Mouse (Mus musculus) neural tube, embryonic 11.5 days (tissue): ENCODE measurements around the gene Ktn1. TPM values are rescaled to one million over a fixed set of nuclear protein-coding genes. Genes with fewer than 3 reads are reported as not detected.

Experiments
- ATAC-seq: fragments of 200-750 bp; cut with Nextera tagmentation; 2 replicates; pipeline ENCODE4 v1.8.0; 2017; ENCODE audit warnings: moderate number of reproducible peaks, mild to moderate bottlenecking, moderate TSS enrichment, moderate library complexity; ENCODE audit not compliant: insufficient read depth, low FRiP score, low TSS enrichment
- DNase-seq: peaks from one replicate; pipeline ENCODE4 v3.0.0-alpha.2; 2015; ENCODE audit warnings: low spot score
- H3K27ac ChIP-seq: fragments of 300-500 bp; sonication (generic); 2 replicates; pipeline ENCODE4 v1.5.1; 2014; ENCODE audit warnings: low read depth, mild to moderate bottlenecking, low read length
- H3K27me3 ChIP-seq: fragments of 300-500 bp; sonication (generic); 2 replicates; pipeline ENCODE4 v1.6.1; 2014; ENCODE audit warnings: mild to moderate bottlenecking, low read length, mixed read lengths; ENCODE audit not compliant: control insufficient read depth, insufficient read depth
- H3K36me3 ChIP-seq: fragments of 300-500 bp; sonication (generic); 2 replicates; pipeline ENCODE4 v1.6.1; 2014; ENCODE audit warnings: mild to moderate bottlenecking, low read length, moderate library complexity, mixed read lengths; ENCODE audit not compliant: control insufficient read depth, insufficient read depth
- H3K4me1 ChIP-seq: fragments of 300-500 bp; sonication (generic); 2 replicates; pipeline ENCODE4 v1.6.1; 2014; ENCODE audit warnings: low read length, mixed read lengths; ENCODE audit not compliant: control insufficient read depth, insufficient read depth
- H3K4me2 ChIP-seq: fragments of 300-500 bp; sonication (generic); 2 replicates; pipeline ENCODE4 v1.6.1; 2014; ENCODE audit warnings: low read depth, mild to moderate bottlenecking, moderate library complexity
- H3K4me3 ChIP-seq: fragments of 300-500 bp; sonication (generic); 2 replicates; pipeline ENCODE4 v1.5.1; 2014; ENCODE audit warnings: low read depth, low read length
- H3K9ac ChIP-seq: fragments of 300-500 bp; sonication (generic); 2 replicates; pipeline ENCODE4 v1.6.1; 2014; ENCODE audit warnings: mild to moderate bottlenecking, low read length
- H3K9me3 ChIP-seq: fragments of 300-500 bp; sonication (generic); 2 replicates; pipeline ENCODE4 v1.6.1; 2016; ENCODE audit warnings: low read length; ENCODE audit not compliant: control insufficient read depth
- WGBS: fragments of 180-500 bp; shearing (Covaris S2); extraction: QIAGEN DNeasy Blood & Tissue Kit; methylation state at CpG from one replicate; pipeline ENCODE4 v1.1.7; 2014; 5-methylcytosine and 5-hydroxymethylcytosine counted together
- polyA plus RNA-seq: library from polyadenylated mRNA; unstranded; fragments of >200 nt; fragmentation: Nextera tagmentation; extraction: Ambion mirVana; gene quantifications from 2 replicates; pipeline ENCODE4 v1.2.1, GENCODE M21; 2014

The Ktn1 gene
- polyA plus RNA-seq, 1 experiment from 2014 or later: 79.5 TPM

GRCm38 (mm10) chr14:47740316-47740996 lies 92.2 kb downstream of the Ktn1 start:
- H3K4me2 ChIP-seq: no peak overlapping the region
- DNase-seq (no peak), ATAC-seq (no peak)
- WGBS: 89% methylated on average over 5 of the region's 5 CpGs
- peaks cover 2% of the 10 kb centered on the region; the same call in 1 of the 2 replicates for H3K36me3 ChIP-seq
- H3K27ac ChIP-seq: no peak overlapping the region
- no peaks in the 10 kb centered on the region for H3K4me1 ChIP-seq
- no peaks in the 10 kb centered on the region for H3K27me3 ChIP-seq
- H3K9ac ChIP-seq: no peak overlapping the region
- H3K9me3 ChIP-seq: no peaks in the 10 kb centered on the region
- H3K4me3 ChIP-seq: no peak overlapping the region

- ATAC-seq: no peak
- no peak for DNase-seq
- Histone ChIP-seq H3K4me3 (no peak overlapping the region), H3K27me3 (no peaks in the 10 kb centered on the region), H3K4me1 (no peaks in the 10 kb centered on the region), H3K4me2 (no peak overlapping the region), H3K27ac (no peak overlapping the region), H3K9me3 (no peaks in the 10 kb centered on the region), H3K36me3 (peaks cover 2% of the 10 kb centered on the region; the same call in 1 of the 2 replicates), H3K9ac (no peak overlapping the region)
- WGBS: 91% methylated on average over 2 of the region's 2 CpGs
Measured at GRCm38 (mm10) chr14:47741046-47741445, 92.8 kb downstream of the Ktn1 start.

- H3K9me3 ChIP-seq: no peaks in the 10 kb centered on the region
- no peak overlapping the region for H3K27ac ChIP-seq
- H3K36me3 ChIP-seq: peaks cover 2% of the 10 kb centered on the region; the same call in 1 of the 2 replicates
- H3K9ac ChIP-seq: no peak overlapping the region
- no peaks in the 10 kb centered on the region for H3K27me3 ChIP-seq
- 90% methylated on average over 7 of the region's 7 CpGs for WGBS
- no peak for ATAC-seq
- H3K4me3 ChIP-seq: no peak overlapping the region
- H3K4me1 ChIP-seq: no peaks in the 10 kb centered on the region
- no peak overlapping the region for H3K4me2 ChIP-seq
- peak; percentile 29 for DNase-seq
Measured at GRCm38 (mm10) chr14:47742674-47743073, 94.4 kb downstream of the Ktn1 start.

- no peak for DNase-seq
- no peak overlapping the region for H3K4me2 ChIP-seq
Measured at GRCm38 (mm10) chr14:47745086-47745485, 96.8 kb downstream of the Ktn1 start.

GRCm38 (mm10) chr14:47747536-47747935 lies 99.3 kb downstream of the Ktn1 start:
- no peaks in the 10 kb centered on the region for H3K9me3 ChIP-seq
- no peaks in the 10 kb centered on the region for H3K36me3 ChIP-seq
- ATAC-seq (no peak), DNase-seq (no peak)
- H3K4me2 ChIP-seq: no peak overlapping the region
- no peaks in the 10 kb centered on the region for H3K27me3 ChIP-seq
- no peak overlapping the region for H3K27ac ChIP-seq
- no peaks in the 10 kb centered on the region for H3K4me1 ChIP-seq
- H3K9ac ChIP-seq: no peak overlapping the region
- no peak overlapping the region for H3K4me3 ChIP-seq
- WGBS: 86% methylated on average over 9 of the region's 9 CpGs

More at GRCm38 (mm10) chr14:47745086-47745485, 96.8 kb downstream of the Ktn1 start:
- WGBS: 91% methylated on average over 4 of the region's 4 CpGs
- Histone ChIP-seq H3K9me3 (no peaks in the 10 kb centered on the region), H3K4me1 (no peaks in the 10 kb centered on the region), H3K27me3 (no peaks in the 10 kb centered on the region), H3K4me3 (no peak overlapping the region), H3K9ac (no peak overlapping the region), H3K36me3 (no peaks in the 10 kb centered on the region), H3K27ac (no peak overlapping the region)
- no peak for ATAC-seq

- DNase-seq (no peak), ATAC-seq (no peak)
- no peaks in the 10 kb centered on the region for H3K36me3 ChIP-seq
- H3K4me2 ChIP-seq: no peak overlapping the region
- H3K27me3 ChIP-seq: no peaks in the 10 kb centered on the region
- no peak overlapping the region for H3K9ac ChIP-seq
- 86% methylated on average over 3 of the region's 3 CpGs for WGBS
- no peak overlapping the region for H3K4me3 ChIP-seq
- no peaks in the 10 kb centered on the region for H3K9me3 ChIP-seq
- H3K27ac ChIP-seq: no peak overlapping the region
- no peaks in the 10 kb centered on the region for H3K4me1 ChIP-seq
Measured at GRCm38 (mm10) chr14:47748714-47749113, 100.5 kb downstream of the Ktn1 start.

GRCm38 (mm10) chr14:47751422-47752205 lies 103.4 kb downstream of the Ktn1 start:
- Histone ChIP-seq H3K27ac (no peak overlapping the region), H3K4me3 (no peak overlapping the region), H3K4me2 (no peak overlapping the region), H3K36me3 (no peaks in the 10 kb centered on the region), H3K9ac (no peak overlapping the region), H3K9me3 (no peaks in the 10 kb centered on the region), H3K4me1 (no peaks in the 10 kb centered on the region), H3K27me3 (no peaks in the 10 kb centered on the region)
- no peak for ATAC-seq
- peak; percentile 71 for DNase-seq
- 53% methylated on average over 8 of the region's 8 CpGs for WGBS

GRCm38 (mm10) chr14:47753561-47753960 lies 105.3 kb downstream of the Ktn1 start:
- WGBS: 71% methylated on average over 3 of the region's 3 CpGs
- no peaks in the 10 kb centered on the region for H3K27me3 ChIP-seq
- ATAC-seq (no peak), DNase-seq (no peak)
- no peaks in the 10 kb centered on the region for H3K4me1 ChIP-seq
- no peak overlapping the region for H3K4me3 ChIP-seq
- no peaks in the 10 kb centered on the region for H3K9me3 ChIP-seq
- no peaks in the 10 kb centered on the region for H3K36me3 ChIP-seq
- H3K27ac ChIP-seq: no peak overlapping the region
- H3K4me2 ChIP-seq: no peak overlapping the region
- no peak overlapping the region for H3K9ac ChIP-seq
